Mouse (Mus musculus) thymus, adult 2 months (tissue): ENCODE results near the gene Mitf.

Experiments
- CTCF ChIP-seq: fragments of 200-500 bp; IDR thresholded peaks from 2 replicates; pipeline ENCODE4 v1.5.1; 2012; ENCODE audit warnings: mild to moderate bottlenecking, control low read depth, low read length, moderate library complexity, borderline replicate concordance; ENCODE audit not compliant: control insufficient read depth, poor library complexity, insufficient read depth; ENCODE audit errors: extremely low read depth
- POLR2A ChIP-seq: fragments of 200-500 bp; IDR thresholded peaks from 2 replicates; pipeline ENCODE4 v1.6.1; 2012; ENCODE audit warnings: mild to moderate bottlenecking, low read length, control low read depth, moderate library complexity; ENCODE audit not compliant: control insufficient read depth, poor library complexity, insufficient read depth; ENCODE audit errors: extremely low read depth

DNA sequence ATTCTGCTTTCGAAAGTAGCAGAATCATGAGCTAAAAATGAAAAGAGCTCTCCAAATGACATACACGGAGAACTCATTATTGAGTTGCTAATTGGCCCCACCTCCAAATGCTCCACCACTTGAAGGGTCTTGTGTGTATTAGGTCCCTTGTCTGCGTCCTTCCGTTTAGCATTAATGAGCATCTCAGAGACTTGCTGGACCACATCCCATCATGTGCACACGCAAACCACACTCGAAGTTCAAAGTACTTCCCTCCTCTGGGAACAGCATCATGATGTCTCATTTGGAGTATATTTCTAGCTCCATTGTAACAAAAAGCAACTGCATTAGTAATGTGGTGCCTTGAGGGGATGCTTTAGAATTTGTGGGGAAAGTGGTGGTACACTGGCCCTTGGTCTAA is 24.6 kb upstream of the Mitf start:
- TF ChIP-seq CTCF (no peak), POLR2A (no peak)
